Mouse (Mus musculus) limb, embryonic 15.5 days (tissue): ENCODE data around the gene Arhgap24. TPM values are rescaled to one million over a fixed set of nuclear protein-coding genes. Genes with fewer than 3 reads are reported as not detected.
"Not testable (repeated sequence)": the region's sequence is repeated elsewhere in the genome, so short reads cannot be mapped to it uniquely, and the experiment has no call there.

Experiments
- ATAC-seq: fragments of 200-750 bp; cut with Nextera tagmentation; 2 replicates; pipeline ENCODE4 v1.8.0; 2017; ENCODE audit warnings: low read depth, moderate TSS enrichment; ENCODE audit not compliant: insufficient number of reproducible peaks, low FRiP score, low TSS enrichment
- H3K27ac ChIP-seq: fragments of 300-500 bp; sonication (generic); 2 replicates; pipeline ENCODE4 v1.5.1; 2015; ENCODE audit warnings: moderate library complexity, mild to moderate bottlenecking, inconsistent platforms
- H3K27me3 ChIP-seq: fragments of 300-500 bp; sonication (generic); 2 replicates; pipeline ENCODE4 v1.6.1; 2015; ENCODE audit warnings: inconsistent platforms
- H3K36me3 ChIP-seq: fragments of 300-500 bp; sonication (generic); 2 replicates; pipeline ENCODE4 v1.6.1; 2015; ENCODE audit warnings: inconsistent platforms
- H3K4me1 ChIP-seq: fragments of 300-500 bp; sonication (generic); 2 replicates; pipeline ENCODE4 v1.6.1; 2015; ENCODE audit warnings: inconsistent platforms
- H3K4me2 ChIP-seq: fragments of 300-500 bp; sonication (generic); 2 replicates; pipeline ENCODE4 v1.6.1; 2015; ENCODE audit warnings: mild to moderate bottlenecking, inconsistent platforms
- H3K4me3 ChIP-seq: fragments of 300-500 bp; sonication (generic); 2 replicates; pipeline ENCODE4 v1.5.1; 2015; ENCODE audit warnings: mild to moderate bottlenecking, inconsistent platforms
- H3K9ac ChIP-seq: fragments of 300-500 bp; sonication (generic); 2 replicates; pipeline ENCODE4 v1.6.1; 2015; ENCODE audit warnings: inconsistent platforms
- H3K9me3 ChIP-seq: fragments of 300-500 bp; sonication (generic); 2 replicates; pipeline ENCODE4 v1.6.1; 2016; ENCODE audit warnings: inconsistent platforms
- WGBS: fragments of 180-500 bp; shearing (Covaris S2); methylation state at CpG from one replicate; pipeline ENCODE4 v1.1.7; 2015; 5-methylcytosine and 5-hydroxymethylcytosine counted together
- polyA plus RNA-seq: library from polyadenylated mRNA; unstranded; fragments of >200 nt; fragmentation: Nextera tagmentation; extraction: Ambion mirVana; gene quantifications from 2 replicates; pipeline ENCODE4 v1.2.1, GENCODE M21; 2015

Arhgap24 gene
- polyA plus RNA-seq, 1 experiment from 2014 or later, result 34.0 TPM

GRCm38 (mm10) chr5:102926786-102927185 lies 445.6 kb downstream of the Arhgap24 start:
- H3K4me1 ChIP-seq, result 0 out of 2 replicates have a peak, but pooled peaks cover 2% of the 10 kb centered on the region
- H3K4me2 ChIP-seq, result no peak overlapping the region
- H3K4me3 ChIP-seq, result no peak overlapping the region
- H3K27me3 ChIP-seq, result no peaks in the 10 kb centered on the region
- no peak overlapping the region for H3K9ac ChIP-seq
- no peak overlapping the region for H3K27ac ChIP-seq
- no peaks in the 10 kb centered on the region for H3K36me3 ChIP-seq
- H3K9me3 ChIP-seq, result no peaks in the 10 kb centered on the region
- 82% methylated on average over 5 of the region's 5 CpGs for WGBS
- no peak for ATAC-seq

GRCm38 (mm10) chr5:102930161-102930560 lies 449.0 kb downstream of the Arhgap24 start:
- Histone ChIP-seq H3K36me3 (no peaks in the 10 kb centered on the region), H3K27me3 (no peaks in the 10 kb centered on the region), H3K9me3 (no peaks in the 10 kb centered on the region), H3K9ac (no peak overlapping the region), H3K4me3 (no peak overlapping the region), H3K4me1 (0 out of 2 replicates have a peak, but pooled peaks cover 2% of the 10 kb centered on the region), H3K27ac (peak overlapping the region; percentile 47), H3K4me2 (no peak overlapping the region)
- WGBS, result 42% methylated on average over 6 of the region's 6 CpGs
- no peak for ATAC-seq

GRCm38 (mm10) chr5:102943864-102944630 lies 462.9 kb downstream of the Arhgap24 start:
- WGBS, result 77% methylated on average over 17 of the region's 17 CpGs

GRCm38 (mm10) chr5:102946625-102947024 lies 465.4 kb downstream of the Arhgap24 start:
- no peaks in the 10 kb centered on the region for H3K36me3 ChIP-seq
- 0 out of 2 replicates have a peak, but pooled peaks cover 3% of the 10 kb centered on the region for H3K4me1 ChIP-seq
- H3K4me2 ChIP-seq, result no peak overlapping the region
- no peak overlapping the region for H3K4me3 ChIP-seq
- no peak overlapping the region for H3K9ac ChIP-seq
- H3K27ac ChIP-seq, result no peak overlapping the region
- no peaks in the 10 kb centered on the region for H3K27me3 ChIP-seq
- H3K9me3 ChIP-seq, result no peaks in the 10 kb centered on the region
- ATAC-seq, result no peak
- WGBS, result 76% methylated on average over 8 of the region's 8 CpGs

More at GRCm38 (mm10) chr5:102943864-102944630, 462.9 kb downstream of the Arhgap24 start:
- not testable (repeated sequence) for H3K4me2 ChIP-seq, H3K4me1 ChIP-seq, ATAC-seq, H3K9me3 ChIP-seq, H3K9ac ChIP-seq, H3K4me3 ChIP-seq, H3K27me3 ChIP-seq, H3K27ac ChIP-seq, H3K36me3 ChIP-seq

- no peak overlapping the region for H3K27ac ChIP-seq
- no peak for ATAC-seq
- H3K9me3 ChIP-seq, result no peaks in the 10 kb centered on the region
- H3K4me1 ChIP-seq, result 0 out of 2 replicates have a peak, but pooled peaks cover 3% of the 10 kb centered on the region
- no peaks in the 10 kb centered on the region for H3K36me3 ChIP-seq
- no peak overlapping the region for H3K9ac ChIP-seq
- H3K27me3 ChIP-seq, result no peaks in the 10 kb centered on the region
- H3K4me3 ChIP-seq, result no peak overlapping the region
- WGBS, result 57% methylated on average over 8 of the region's 8 CpGs
- H3K4me2 ChIP-seq, result no peak overlapping the region
These were observed 466.0 kb downstream of the Arhgap24 start for GRCm38 (mm10) chr5:102947061-102947711.
